Mouse (Mus musculus): ENCODE measurements around the gene Nkain4. TPM values are rescaled to one million over a fixed set of nuclear protein-coding genes. Genes with fewer than 3 reads are reported as not detected.

Gene Nkain4
- polyA plus RNA-seq, 1 experiment from 2014 or later: 21.7 TPM

GRCm38 (mm10) chr2:180941869-180942268 is 12.6 kb downstream of the Nkain4 start:
- Histone ChIP-seq H3K4me1 (no peaks in the 10 kb centered on the region), H3K4me3 (no peak overlapping the region), H3K27ac (no peak overlapping the region), H3K9me3 (no peaks in the 10 kb centered on the region), H3K36me3 (no peaks in the 10 kb centered on the region), H3K27me3 (no peaks in the 10 kb centered on the region), H3K4me2 (replicated peaks) (no peak overlapping the region), H3K9ac (no peak overlapping the region)
- no peak for ATAC-seq (ENCODE audit: insufficient number of reproducible peaks, insufficient read depth, low FRiP score, low TSS enrichment)

- no peak overlapping the region for H3K4me3 ChIP-seq
- no peaks in the 10 kb centered on the region for H3K4me1 ChIP-seq
- H3K9me3 ChIP-seq: no peaks in the 10 kb centered on the region
- H3K4me2 ChIP-seq (replicated peaks): no peak overlapping the region
- no peak overlapping the region for H3K9ac ChIP-seq
- no peak for ATAC-seq (ENCODE audit: insufficient number of reproducible peaks, insufficient read depth, low FRiP score, low TSS enrichment)
- H3K27me3 ChIP-seq: no peaks in the 10 kb centered on the region
- no peak overlapping the region for H3K27ac ChIP-seq
- H3K36me3 ChIP-seq: no peaks in the 10 kb centered on the region
These were observed 14.3 kb downstream of the Nkain4 start for GRCm38 (mm10) chr2:180940187-180940586.

GRCm38 (mm10) chr2:180932418-180932817 is 22.1 kb downstream of the Nkain4 start:
- H3K4me3 ChIP-seq: no peak overlapping the region
- no peaks in the 10 kb centered on the region for H3K9me3 ChIP-seq
- H3K27me3 ChIP-seq: no peaks in the 10 kb centered on the region
- H3K27ac ChIP-seq: no peak overlapping the region
- no peak overlapping the region for H3K4me2 ChIP-seq (replicated peaks)
- H3K9ac ChIP-seq: no peak overlapping the region
- 0 out of 2 replicates have a peak, but pooled peaks cover 3% of the 10 kb centered on the region for H3K4me1 ChIP-seq
- no peaks in the 10 kb centered on the region for H3K36me3 ChIP-seq
- WGBS: 74% methylated on average over 1 of the region's 1 CpGs
- no peak for ATAC-seq (ENCODE audit: insufficient number of reproducible peaks, insufficient read depth, low FRiP score, low TSS enrichment)

GRCm38 (mm10) chr2:180928723-180929122 is 25.8 kb downstream of the Nkain4 start, which contains the start of gene Birc7:
Gene Birc7, plus strand, starts transcription at chr2:180929023.
- H3K9me3 ChIP-seq: no peaks in the 10 kb centered on the region
- WGBS: 46% methylated on average over 4 of the region's 4 CpGs
- H3K4me2 ChIP-seq (replicated peaks): no peak within 1 kb of the TSS
- 0 out of 2 replicates have a peak, but pooled peaks cover 3% of the 10 kb centered on the region for H3K4me1 ChIP-seq
- H3K4me3 ChIP-seq: no peak within 1 kb of the TSS
- no peak within 1 kb of the TSS for H3K27ac ChIP-seq
- ATAC-seq (ENCODE audit: insufficient number of reproducible peaks, insufficient read depth, low FRiP score, low TSS enrichment): no peak
- H3K36me3 ChIP-seq: no peaks in the 10 kb centered on the region
- H3K27me3 ChIP-seq: no peaks in the 10 kb centered on the region
- no peak within 1 kb of the TSS for H3K9ac ChIP-seq

- H3K4me3 ChIP-seq: no peak overlapping the region
- H3K4me2 ChIP-seq (replicated peaks): no peak overlapping the region
- H3K4me1 ChIP-seq: no peaks in the 10 kb centered on the region
- H3K36me3 ChIP-seq: no peaks in the 10 kb centered on the region
- no peak overlapping the region for H3K27ac ChIP-seq
- no peaks in the 10 kb centered on the region for H3K9me3 ChIP-seq
- WGBS: 6% methylated on average over 4 of the region's 4 CpGs
- no peak overlapping the region for H3K9ac ChIP-seq
- ATAC-seq (ENCODE audit: insufficient number of reproducible peaks, insufficient read depth, low FRiP score, low TSS enrichment): no peak
- H3K27me3 ChIP-seq: no peaks in the 10 kb centered on the region
These were observed 29.3 kb downstream of the Nkain4 start for GRCm38 (mm10) chr2:180925176-180925575.

- 87% methylated on average over 6 of the region's 6 CpGs for WGBS
- no peaks in the 10 kb centered on the region for H3K9me3 ChIP-seq
- ATAC-seq (ENCODE audit: insufficient number of reproducible peaks, insufficient read depth, low FRiP score, low TSS enrichment): no peak
These were observed 31.8 kb downstream of the Nkain4 start for GRCm38 (mm10) chr2:180922739-180923138.

GRCm38 (mm10) chr2:180920810-180921400 is 33.6 kb downstream of the Nkain4 start, which contains the start of gene Ythdf1:
Gene Ythdf1, minus strand, starts transcription at chr2:180920949.
- under 1% methylated on average over 56 of the region's 56 CpGs for WGBS
- peaks cover 15% of the 10 kb centered on the region for H3K4me1 ChIP-seq
- H3K36me3 ChIP-seq: peaks cover 16% of the 10 kb centered on the region; the same call in 1 of the 2 replicates
- H3K9me3 ChIP-seq: no peaks in the 10 kb centered on the region
- peak within 1 kb of the TSS; percentile 98 for H3K4me3 ChIP-seq
- peak; percentile 89 for ATAC-seq (ENCODE audit: insufficient number of reproducible peaks, insufficient read depth, low FRiP score, low TSS enrichment)
- peak within 1 kb of the TSS; percentile 79 for H3K4me2 ChIP-seq (replicated peaks)
- peak within 1 kb of the TSS; percentile 83 for H3K27ac ChIP-seq
- H3K9ac ChIP-seq: peak within 1 kb of the TSS; percentile 99
- H3K27me3 ChIP-seq: no peaks in the 10 kb centered on the region

More at GRCm38 (mm10) chr2:180922739-180923138, 31.8 kb downstream of the Nkain4 start:
- H3K4me3 ChIP-seq: no peak overlapping the region
- no peak overlapping the region for H3K9ac ChIP-seq
- H3K36me3 ChIP-seq: peaks cover 8% of the 10 kb centered on the region; the same call in 1 of the 2 replicates
- H3K4me1 ChIP-seq: peaks cover 7% of the 10 kb centered on the region; the same call in 1 of the 2 replicates
- H3K27me3 ChIP-seq: no peaks in the 10 kb centered on the region
- H3K27ac ChIP-seq: no peak overlapping the region
- no peak overlapping the region for H3K4me2 ChIP-seq (replicated peaks)

- Histone ChIP-seq H3K9me3 (no peaks in the 10 kb centered on the region), H3K27ac (peak overlapping the region; percentile 83), H3K9ac (peak overlapping the region; percentile 99), H3K4me3 (peak overlapping the region; percentile 98), H3K36me3 (peaks cover 21% of the 10 kb centered on the region; the same call in 1 of the 2 replicates), H3K4me1 (peaks cover 20% of the 10 kb centered on the region), H3K4me2 (replicated peaks) (peak overlapping the region; percentile 79), H3K27me3 (no peaks in the 10 kb centered on the region)
- under 1% methylated on average over 61 of the region's 61 CpGs for WGBS
- ATAC-seq (ENCODE audit: insufficient number of reproducible peaks, insufficient read depth, low FRiP score, low TSS enrichment): peak; percentile 32
These were observed 34.3 kb downstream of the Nkain4 start for GRCm38 (mm10) chr2:180919913-180920809.

- 62% methylated on average over 3 of the region's 3 CpGs for WGBS
- peaks cover 58% of the 10 kb centered on the region for H3K36me3 ChIP-seq
- no peak overlapping the region for H3K9ac ChIP-seq
- H3K27ac ChIP-seq: no peak overlapping the region
- H3K27me3 ChIP-seq: no peaks in the 10 kb centered on the region
- H3K4me1 ChIP-seq: peaks cover 20% of the 10 kb centered on the region
- no peaks in the 10 kb centered on the region for H3K9me3 ChIP-seq
- H3K4me2 ChIP-seq (replicated peaks): no peak overlapping the region
- no peak for ATAC-seq (ENCODE audit: insufficient number of reproducible peaks, insufficient read depth, low FRiP score, low TSS enrichment)
- H3K4me3 ChIP-seq: no peak overlapping the region
These were observed 38.5 kb downstream of the Nkain4 start for GRCm38 (mm10) chr2:180915886-180916433.

- H3K9me3 ChIP-seq: no peaks in the 10 kb centered on the region
- H3K27ac ChIP-seq: no peak overlapping the region
- 95% methylated on average over 12 of the region's 12 CpGs for WGBS
- ATAC-seq (ENCODE audit: insufficient number of reproducible peaks, insufficient read depth, low FRiP score, low TSS enrichment): no peak
- H3K4me1 ChIP-seq: peaks cover 5% of the 10 kb centered on the region
- H3K4me2 ChIP-seq (replicated peaks): no peak overlapping the region
- H3K9ac ChIP-seq: no peak overlapping the region
- H3K36me3 ChIP-seq: peaks cover 78% of the 10 kb centered on the region
- no peaks in the 10 kb centered on the region for H3K27me3 ChIP-seq
- no peak overlapping the region for H3K4me3 ChIP-seq
These were observed 43.6 kb downstream of the Nkain4 start for GRCm38 (mm10) chr2:180910928-180911327.

- WGBS: 66% methylated on average over 5 of the region's 5 CpGs
- peaks cover 39% of the 10 kb centered on the region for H3K36me3 ChIP-seq
These were observed 48.8 kb downstream of the Nkain4 start for GRCm38 (mm10) chr2:180905556-180906221.

More at GRCm38 (mm10) chr2:180905556-180906221, 48.8 kb downstream of the Nkain4 start:
- Histone ChIP-seq H3K27me3 (no peaks in the 10 kb centered on the region), H3K27ac (no peak overlapping the region), H3K9ac (no peak overlapping the region), H3K9me3 (no peaks in the 10 kb centered on the region), H3K4me2 (replicated peaks) (no peak overlapping the region), H3K4me3 (no peak overlapping the region), H3K4me1 (no peaks in the 10 kb centered on the region)
- no peak for ATAC-seq (ENCODE audit: insufficient number of reproducible peaks, insufficient read depth, low FRiP score, low TSS enrichment)

All from embryonic facial prominence, embryonic 12.5 days (tissue).